Mouse (Mus musculus): ENCODE results near the gene Micu1.

Micu1 gene

DNA sequence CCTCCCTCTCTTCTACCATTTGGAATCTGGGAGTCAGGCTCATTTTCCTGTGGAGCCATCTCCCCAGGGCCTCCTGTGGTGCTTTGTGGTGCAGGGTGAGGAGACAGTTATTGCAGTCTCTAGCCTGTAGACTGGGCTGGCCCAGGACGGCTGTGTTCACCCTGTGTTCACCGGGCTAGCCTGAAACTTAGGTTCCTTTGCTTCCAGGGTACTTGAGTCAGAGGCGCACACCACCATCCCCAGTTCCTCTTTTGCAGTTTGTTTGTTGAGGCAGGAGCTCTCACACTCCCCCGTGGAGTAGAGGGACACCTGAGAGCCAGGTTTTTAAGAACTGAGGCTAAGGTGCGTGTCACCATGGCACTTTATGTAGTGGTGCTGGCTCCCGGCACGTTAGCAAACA lies 187.1 kb downstream of the Micu1 start:
- no peak for DNase-seq

- DNase-seq: no peak
Observed at GRCm38 (mm10) chr10:59889953-59890751, 187.9 kb downstream of the Micu1 start.

GRCm38 (mm10) chr10:59892977-59893376 lies 190.7 kb downstream of the Micu1 start:
- DNase-seq: peak; percentile 49

DNA sequence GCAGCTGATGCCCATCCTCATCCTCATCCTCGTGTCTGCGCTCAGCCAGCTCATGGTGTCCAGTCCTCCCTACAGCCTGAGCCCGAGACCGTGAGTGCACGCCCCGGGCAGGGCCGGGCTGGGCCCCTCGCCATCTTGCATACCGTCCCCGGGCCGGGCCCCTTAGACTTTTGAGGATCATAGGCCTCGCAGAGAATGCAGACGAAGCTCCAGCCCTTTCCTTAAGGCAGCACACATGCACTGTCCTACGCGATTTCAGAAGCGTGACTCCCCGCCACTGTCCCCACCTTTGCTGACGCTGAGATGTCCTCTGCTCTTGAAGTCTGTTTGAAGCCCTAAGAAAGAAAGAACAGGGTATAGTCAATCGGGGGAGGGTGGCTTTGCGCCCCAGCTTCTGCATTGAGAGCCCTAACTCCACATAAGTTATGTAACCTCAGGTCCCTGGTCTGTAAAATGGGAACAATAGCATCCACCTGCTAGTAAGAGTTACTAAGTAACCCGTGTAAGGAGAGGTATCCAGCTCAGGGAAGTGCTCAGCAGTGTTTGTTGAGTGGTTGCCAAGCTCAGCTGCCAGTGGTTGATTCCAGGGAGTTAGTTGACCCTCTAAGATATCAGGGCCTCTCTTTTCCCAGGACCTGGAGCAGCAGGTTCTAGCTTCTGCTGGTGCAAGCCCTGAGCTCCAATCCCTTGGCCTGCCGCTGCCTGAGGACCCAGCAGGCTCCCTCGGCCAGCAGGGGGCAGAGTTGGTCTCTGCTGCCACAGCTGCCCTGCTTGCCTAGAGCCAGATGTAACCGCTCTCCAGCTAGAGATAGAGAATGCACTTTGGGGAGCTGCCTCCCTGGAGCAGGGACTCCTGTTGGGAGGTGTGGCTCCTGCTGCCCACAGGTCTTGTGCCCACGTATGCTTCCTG lies 192.2 kb downstream of the Micu1 start:
- peak; percentile 90 for DNase-seq

DNA sequence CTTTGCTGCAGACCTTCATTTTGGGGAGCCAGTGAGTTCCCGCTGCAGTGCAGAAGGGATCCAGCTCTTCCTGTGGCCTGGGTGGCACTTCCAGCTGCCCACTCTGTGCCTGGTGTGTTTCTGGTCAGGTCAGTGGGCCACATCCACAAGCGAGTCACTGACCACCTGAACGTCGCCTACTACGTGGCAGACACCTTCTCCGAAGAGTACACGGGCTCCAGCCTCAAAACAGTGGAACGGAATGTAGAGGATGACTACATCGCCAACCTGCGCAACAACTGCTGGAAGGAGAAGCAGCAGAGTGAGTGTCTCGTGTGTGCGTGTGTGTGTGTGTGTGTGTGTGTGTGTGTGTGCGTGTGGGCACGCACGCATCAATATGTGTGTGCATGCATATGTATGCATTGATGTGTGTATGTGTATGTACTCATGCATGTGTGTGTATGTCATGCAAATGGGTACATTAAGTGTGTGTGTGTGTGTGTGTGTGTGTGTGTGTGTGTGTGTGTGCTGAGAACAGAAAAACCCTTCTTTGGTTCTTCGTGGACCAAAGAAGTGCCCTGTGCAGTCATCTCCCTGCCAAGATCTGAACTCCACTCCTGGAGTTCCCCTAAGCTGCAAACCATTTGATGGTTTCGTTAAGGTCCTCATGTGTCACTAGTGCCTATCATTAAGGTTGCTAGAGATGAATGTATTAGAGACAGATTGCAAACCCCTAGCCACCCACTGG lies 193.3 kb downstream of the Micu1 start:
- DNase-seq: no peak

DNA sequence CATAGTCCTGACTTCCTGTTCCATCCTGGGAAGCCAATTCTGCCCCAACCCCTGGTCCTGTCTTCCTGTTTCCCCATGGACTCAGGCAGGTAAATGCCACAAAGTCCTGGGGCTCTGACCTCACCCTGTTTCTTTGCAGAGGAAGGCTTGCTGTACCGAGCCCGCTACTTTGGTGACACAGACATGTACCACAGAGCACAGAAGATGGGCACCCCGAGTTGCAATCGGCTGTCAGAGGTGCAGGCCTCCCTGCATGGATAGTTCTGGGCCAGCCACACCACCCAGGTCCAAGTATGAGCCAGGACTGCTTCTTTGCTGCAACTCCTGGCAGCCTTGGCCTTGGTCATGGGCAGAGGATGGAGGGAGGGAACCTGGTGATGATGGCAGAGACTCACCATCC lies 193.9 kb downstream of the Micu1 start:
- DNase-seq: no peak

DNA sequence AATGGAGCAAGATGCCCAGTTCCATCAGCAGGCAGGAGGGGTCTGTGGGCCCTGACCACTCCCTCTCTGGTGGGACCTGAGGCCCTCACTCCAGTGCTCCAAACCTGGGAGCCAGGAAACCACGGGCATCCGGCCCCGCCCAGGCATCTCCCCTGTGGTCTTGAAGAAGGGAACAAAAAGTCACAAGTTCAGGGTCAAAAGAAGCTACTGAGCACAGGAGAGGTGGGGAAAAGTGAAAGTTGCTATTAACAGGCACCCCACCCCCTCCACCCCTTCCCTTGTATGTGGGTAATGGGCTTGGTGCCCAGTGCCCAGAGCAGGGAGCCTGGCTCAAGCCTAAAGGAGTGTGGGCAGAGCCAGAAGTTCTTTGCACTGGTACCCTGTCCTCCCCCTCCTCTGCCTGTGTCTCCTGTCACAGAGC lies 194.6 kb downstream of the Micu1 start:
- peak; percentile 53 for DNase-seq

DNA sequence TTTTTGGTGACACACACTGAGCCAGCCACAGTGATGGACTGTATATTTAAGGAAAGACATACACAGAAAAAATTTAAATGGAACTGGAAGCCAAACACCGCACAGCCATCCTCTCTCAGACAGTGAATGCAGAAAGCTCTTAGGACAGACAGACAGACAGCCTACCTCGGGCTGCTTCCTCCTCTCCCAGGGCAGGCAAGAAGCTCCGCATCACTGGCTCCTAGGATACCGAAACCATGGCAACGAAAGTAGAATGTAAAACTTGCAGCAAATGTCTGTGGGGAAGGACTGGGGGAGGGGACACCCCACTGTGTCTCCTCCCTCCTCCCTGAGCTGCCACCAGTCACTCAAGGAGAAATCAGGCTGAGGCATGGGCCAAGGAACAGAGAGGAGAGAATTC lies 195.2 kb downstream of the Micu1 start:
- no peak for DNase-seq

DNA sequence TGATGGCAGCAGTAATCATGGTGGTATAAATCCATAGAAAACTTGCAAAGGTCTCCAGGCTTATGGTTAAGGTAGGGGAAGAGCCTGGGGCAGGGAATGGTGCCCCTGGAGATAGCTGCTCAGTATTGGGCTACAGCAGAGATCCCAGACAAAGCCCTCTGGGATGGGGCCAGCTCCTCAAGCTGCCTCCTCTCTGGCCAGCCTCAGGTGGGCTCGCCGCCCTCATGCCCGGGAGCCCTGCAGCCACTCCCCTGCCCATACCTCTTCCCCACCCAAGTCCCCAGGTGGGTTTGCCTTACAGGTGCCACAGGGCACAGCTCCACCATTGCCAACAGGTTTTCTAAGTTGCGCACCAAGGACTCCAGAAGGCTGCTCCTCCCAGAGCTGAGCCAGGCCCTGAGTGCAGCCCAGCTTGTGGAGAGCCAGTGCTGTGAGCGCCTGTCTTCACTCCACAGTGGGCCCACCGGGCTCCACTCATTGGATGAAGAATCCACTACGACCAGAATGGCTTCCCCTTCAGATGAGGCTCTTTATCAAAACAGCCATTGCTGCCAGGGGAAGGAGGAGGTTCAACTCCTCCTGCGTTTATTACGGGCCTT lies 196.0 kb downstream of the Micu1 start:
- no peak for DNase-seq

GRCm38 (mm10) chr10:59898935-59899334 lies 196.7 kb downstream of the Micu1 start:
- DNase-seq: peak; percentile 71

DNA sequence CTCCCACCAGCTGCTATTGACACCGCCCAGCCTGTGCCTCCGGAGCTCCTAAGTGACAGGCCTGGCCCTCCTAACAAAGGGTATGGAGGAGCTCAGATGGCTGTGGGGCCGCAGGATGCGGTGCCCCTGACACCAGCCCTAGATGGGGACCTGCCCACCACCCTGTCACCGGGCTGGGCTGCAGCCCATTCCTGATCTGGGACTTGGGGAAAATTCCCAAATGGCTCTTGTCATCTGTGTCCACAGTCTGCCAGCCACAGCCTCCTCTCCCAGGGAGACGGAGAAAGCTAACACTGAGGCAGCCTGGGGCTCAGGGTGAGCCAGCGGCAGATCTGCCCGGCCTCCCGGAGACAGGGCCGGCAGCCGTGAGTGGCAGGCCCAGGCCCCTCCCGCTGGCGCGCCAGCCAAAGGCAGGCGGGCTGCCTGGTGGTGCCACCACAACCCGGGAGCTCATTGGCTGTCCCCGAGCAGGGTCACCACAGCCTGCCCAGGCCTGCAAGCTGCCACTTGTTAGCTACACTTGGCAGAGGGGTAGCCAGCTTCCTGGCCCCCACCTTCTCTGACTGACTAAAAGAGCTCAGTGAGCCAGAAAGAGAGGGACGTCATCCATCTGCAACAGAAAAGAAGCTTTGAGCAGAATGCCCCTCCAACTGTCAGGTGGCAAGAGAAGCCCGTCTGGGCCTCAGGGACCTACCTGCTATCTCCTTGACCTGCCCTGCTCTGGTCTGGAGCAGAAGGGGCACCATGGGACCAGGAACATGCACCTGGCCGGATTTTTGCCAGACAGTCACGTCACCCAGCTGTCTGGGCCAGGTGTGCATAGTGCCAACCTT lies 197.3 kb downstream of the Micu1 start:
- peak; percentile 95 for DNase-seq

- no peak for DNase-seq
Observed at GRCm38 (mm10) chr10:59900174-59900435, 197.8 kb downstream of the Micu1 start.

DNA sequence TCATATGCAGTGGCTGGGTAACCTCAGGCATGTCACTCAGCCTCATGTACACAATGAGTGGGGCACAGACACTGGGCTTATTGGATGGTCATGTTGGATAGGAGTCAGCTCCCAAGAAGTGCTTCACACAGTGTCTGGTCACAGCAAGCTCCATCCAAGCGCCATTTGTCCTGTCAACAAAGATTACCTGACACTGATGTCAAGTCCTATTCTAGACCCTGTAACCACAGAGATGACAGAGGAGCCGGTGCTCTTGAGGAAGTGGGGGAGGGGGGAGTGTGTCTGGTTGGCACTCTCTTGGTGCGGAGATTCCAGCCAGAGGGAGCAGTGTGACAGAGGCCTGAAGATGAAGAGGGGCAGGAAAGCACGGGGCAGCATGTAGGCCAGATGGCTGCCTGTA lies 198.7 kb downstream of the Micu1 start:
- no peak for DNase-seq

- no peak for DNase-seq
Observed at GRCm38 (mm10) chr10:59901463-59901862, 199.2 kb downstream of the Micu1 start.

GRCm38 (mm10) chr10:59901986-59902605 lies 199.8 kb downstream of the Micu1 start:
- no peak for DNase-seq

GRCm38 (mm10) chr10:59902606-59902990 lies 200.3 kb downstream of the Micu1 start:
- DNase-seq: no peak

- DNase-seq: no peak
Observed at GRCm38 (mm10) chr10:59903170-59903569, 200.9 kb downstream of the Micu1 start.

DNA sequence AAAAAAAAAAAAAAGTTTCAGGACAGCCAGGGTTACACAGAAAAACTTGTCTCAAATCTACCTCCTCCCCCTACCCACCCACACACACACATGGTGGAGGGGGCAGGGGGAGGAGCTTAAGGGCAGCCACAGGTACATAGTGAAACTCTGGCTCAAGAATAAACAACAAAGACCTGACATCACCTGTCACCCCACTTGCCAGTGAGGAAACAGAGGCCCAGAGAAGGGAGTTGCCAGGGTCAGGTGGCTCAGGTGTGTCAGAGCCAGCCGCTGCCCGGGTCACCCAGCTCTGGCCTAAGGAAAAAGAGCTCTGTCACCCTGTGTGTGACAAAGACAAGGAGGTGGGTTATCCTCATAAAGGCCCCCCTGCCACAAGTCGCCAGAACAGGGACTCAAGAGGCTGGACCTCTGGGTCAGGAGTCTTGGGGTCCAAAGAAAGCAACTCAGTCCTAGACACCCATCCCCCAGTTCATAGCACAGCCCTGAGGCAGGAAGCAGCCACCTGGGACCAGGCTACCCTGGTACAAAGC lies 204.9 kb downstream of the Micu1 start:
- DNase-seq: no peak

DNA sequence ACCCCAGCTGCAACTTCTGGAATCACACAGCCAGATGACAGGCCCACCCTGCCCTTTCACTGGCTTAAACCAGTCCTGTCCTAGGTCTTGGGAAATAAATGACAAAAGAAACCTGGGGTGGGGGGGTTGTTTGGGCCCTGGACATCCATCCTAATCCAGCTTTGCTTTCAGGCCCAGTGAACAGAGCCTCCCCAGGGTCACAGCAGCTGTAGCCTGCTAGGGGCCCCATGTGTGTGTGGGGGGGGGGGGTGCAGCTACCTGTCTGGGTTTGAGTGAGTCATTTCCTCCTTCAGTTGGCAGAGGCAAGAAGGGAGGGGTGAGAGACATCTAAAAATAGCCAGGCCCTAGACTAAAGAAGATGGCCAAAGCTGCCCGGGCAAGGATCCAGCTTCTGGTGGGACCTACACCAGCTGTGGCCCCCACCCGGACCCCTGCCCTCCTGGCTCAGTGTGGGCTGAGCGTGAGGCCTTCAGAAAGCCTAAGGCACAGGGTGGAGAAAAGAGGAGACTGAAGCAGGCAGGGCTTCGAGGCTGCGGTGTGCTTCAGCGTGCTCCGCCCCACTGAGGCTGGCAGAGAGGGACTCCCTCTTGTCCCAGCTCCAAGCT lies 205.5 kb downstream of the Micu1 start:
- DNase-seq: peak; percentile 46

GRCm38 (mm10) chr10:59908776-59909315 lies 206.6 kb downstream of the Micu1 start:
- no peak for DNase-seq
